Mouse (Mus musculus) monocyte, adult 5-6 weeks (primary cell): Measurements from ENCODE around the gene Dao. TPM values are rescaled to one million over a fixed set of nuclear protein-coding genes. Genes with fewer than 3 reads are reported as not detected.

Experiments used
- ATAC-seq: fragments of 153-309, 156-312 bp; replicated peaks from 2 replicates; pipeline ENCODE4 v1.8.0; 2017; ENCODE audit warnings: mild to moderate bottlenecking; ENCODE audit not compliant: low TSS enrichment, insufficient number of reproducible peaks, severe bottlenecking, poor library complexity, low FRiP score
- total RNA-seq: library from RNA; stranded (forward); fragments of 200-1000, 200-491, 200-594 nt; gene quantifications from 3 replicates; pipeline ENCODE4 v1.2.3, GENCODE M21; 2017

The Dao gene
- total RNA-seq, result not detected in 3 replicates

- ATAC-seq, result no peak
These were observed at the start of gene Dao for GRCm38 (mm10) chr5:114003542-114003941. Gene Dao, plus strand, starts transcription at chr5:114003703.

GRCm38 (mm10) chr5:113954421-113954820, 49.1 kb upstream of the Dao start:
- peak; percentile 65 for ATAC-seq

- no peak for ATAC-seq
These were observed 48.2 kb upstream of the Dao start for GRCm38 (mm10) chr5:113955281-113955680.

- ATAC-seq, result no peak
These were observed 47.8 kb upstream of the Dao start for GRCm38 (mm10) chr5:113955691-113956090.

- peak; percentile 58 for ATAC-seq
These were observed 47.0 kb upstream of the Dao start for GRCm38 (mm10) chr5:113956510-113956909.

GRCm38 (mm10) chr5:113959039-113959438, 44.5 kb upstream of the Dao start:
- no peak for ATAC-seq

- ATAC-seq, result no peak
These were observed 43.1 kb upstream of the Dao start for GRCm38 (mm10) chr5:113960416-113960815.

- ATAC-seq, result no peak
These were observed 41.7 kb upstream of the Dao start for GRCm38 (mm10) chr5:113961776-113962175.

GRCm38 (mm10) chr5:113964972-113965371, 38.5 kb upstream of the Dao start:
- no peak for ATAC-seq

GRCm38 (mm10) chr5:113965659-113966185, 37.8 kb upstream of the Dao start:
- no peak for ATAC-seq

- ATAC-seq, result no peak
These were observed 36.9 kb upstream of the Dao start for GRCm38 (mm10) chr5:113966452-113967150.

- ATAC-seq, result no peak
These were observed 35.1 kb upstream of the Dao start for GRCm38 (mm10) chr5:113968371-113968770.

GRCm38 (mm10) chr5:113971434-113971960, 32.0 kb upstream of the Dao start:
- no peak for ATAC-seq

GRCm38 (mm10) chr5:113972589-113973515, 30.7 kb upstream of the Dao start:
- ATAC-seq, result no peak

GRCm38 (mm10) chr5:113973790-113974189, 29.7 kb upstream of the Dao start:
- ATAC-seq, result no peak

GRCm38 (mm10) chr5:113974576-113974975, 28.9 kb upstream of the Dao start:
- no peak for ATAC-seq

GRCm38 (mm10) chr5:113975538-113976215, 27.8 kb upstream of the Dao start:
- ATAC-seq, result no peak

GRCm38 (mm10) chr5:113976597-113976996, 26.9 kb upstream of the Dao start:
- no peak for ATAC-seq

GRCm38 (mm10) chr5:113977309-113977708, 26.2 kb upstream of the Dao start:
- ATAC-seq, result no peak
